Mouse (Mus musculus) limb, embryonic 14.5 days (tissue): ENCODE data around the gene Dst. TPM values are rescaled to one million over a fixed set of nuclear protein-coding genes. Genes with fewer than 3 reads are reported as not detected.

Experiments
- ATAC-seq: fragments of 200-750 bp; cut with Nextera tagmentation; 2 replicates; pipeline ENCODE4 v1.8.0; 2017; ENCODE audit warnings: low read depth, moderate number of reproducible peaks, moderate TSS enrichment; ENCODE audit not compliant: low FRiP score
- DNase-seq: peaks from one replicate; pipeline ENCODE4 v3.0.0-alpha.2; 2015; ENCODE audit warnings: low spot score
- H3K27ac ChIP-seq: fragments of 300-500 bp; sonication (generic); replicated peaks from 2 replicates; pipeline ENCODE4 v1.5.1; 2014; ENCODE audit warnings: low read depth, mild to moderate bottlenecking, low read length, moderate library complexity, mixed read lengths
- H3K27me3 ChIP-seq: fragments of 300-500 bp; sonication (generic); 2 replicates; pipeline ENCODE4 v1.6.1; 2014; ENCODE audit warnings: low read length, mixed read lengths; ENCODE audit not compliant: control insufficient read depth, insufficient read depth
- H3K36me3 ChIP-seq: fragments of 300-500 bp; sonication (generic); 2 replicates; pipeline ENCODE4 v1.6.1; 2014; ENCODE audit warnings: mild to moderate bottlenecking, low read length, moderate library complexity, mixed read lengths; ENCODE audit not compliant: control insufficient read depth, insufficient read depth
- H3K4me1 ChIP-seq: fragments of 300-500 bp; sonication (generic); 2 replicates; pipeline ENCODE4 v1.6.1; 2014; ENCODE audit warnings: antibody characterized with exemption, low read length, mixed read lengths; ENCODE audit not compliant: control insufficient read depth, insufficient read depth
- H3K4me2 ChIP-seq: fragments of 300-500 bp; sonication (generic); replicated peaks from 2 replicates; pipeline ENCODE4 v1.6.1; 2014; ENCODE audit warnings: low read depth, mild to moderate bottlenecking, low read length, moderate library complexity; ENCODE audit not compliant: severe bottlenecking
- H3K4me3 ChIP-seq: fragments of 300-500 bp; sonication (generic); replicated peaks from 2 replicates; pipeline ENCODE4 v1.5.1; 2014; ENCODE audit warnings: low read length
- H3K9ac ChIP-seq: fragments of 300-500 bp; sonication (generic); 2 replicates; pipeline ENCODE4 v1.6.1; 2014; ENCODE audit warnings: mild to moderate bottlenecking, low read depth, low read length, moderate library complexity; ENCODE audit not compliant: severe bottlenecking
- H3K9me3 ChIP-seq: fragments of 300-500 bp; sonication (generic); 2 replicates; pipeline ENCODE4 v1.6.1; 2016; ENCODE audit warnings: low read length; ENCODE audit not compliant: control insufficient read depth
- POLR2A ChIP-seq: fragments of 200-500 bp; IDR thresholded peaks from 2 replicates; pipeline ENCODE4 v1.8.0; 2012; ENCODE audit warnings: inconsistent platforms, mild to moderate bottlenecking, moderate library complexity, borderline replicate concordance; ENCODE audit not compliant: insufficient read depth, insufficient read length; ENCODE audit errors: extremely low read depth
- WGBS: fragments of 180-500 bp; shearing (Covaris S2); extraction: QIAGEN DNeasy Blood & Tissue Kit; methylation state at CpG from one replicate; pipeline ENCODE4 v1.1.7; 2014; 5-methylcytosine and 5-hydroxymethylcytosine counted together
- polyA plus RNA-seq, 2 experiments: library from polyadenylated mRNA; depleted of rRNA in 1 of 2; stranded (reverse) in 1 of 2; unstranded in 1 of 2; fragments of >200 nt; fragmentation: Nextera tagmentation in 1 of 2; extraction: Ambion mirVana in 1 of 2; gene quantifications; 2 replicates each; pipeline versions ENCODE4 v1.2.1 to v1.2.3; 2012 to 2014

The Dst gene
- polyA plus RNA-seq, 2 experiments: 34.9 to 42.5 TPM

GRCm38 (mm10) chr1:34073436-34074169, 165.6 kb downstream of the Dst start:
- TF ChIP-seq POLR2A: no peak
- 34% methylated on average over 10 of the region's 10 CpGs for WGBS
- Histone ChIP-seq H3K27me3 (no peaks in the 10 kb centered on the region), H3K4me3 (no peak overlapping the region), H3K9ac (no peak overlapping the region), H3K4me1 (peaks cover 36% of the 10 kb centered on the region), H3K4me2 (no peak overlapping the region), H3K9me3 (no peaks in the 10 kb centered on the region), H3K36me3 (no peaks in the 10 kb centered on the region), H3K27ac (no peak overlapping the region)
- DNase-seq (no peak), ATAC-seq (no peak)

- DNase-seq (no peak), ATAC-seq (0 out of 2 replicates have a peak, but pooled peaks have one; percentile 13)
- Histone ChIP-seq H3K4me3 (no peak overlapping the region), H3K4me2 (no peak overlapping the region), H3K4me1 (peaks cover 36% of the 10 kb centered on the region), H3K27me3 (no peaks in the 10 kb centered on the region), H3K9me3 (no peaks in the 10 kb centered on the region), H3K36me3 (no peaks in the 10 kb centered on the region), H3K27ac (0 out of 2 replicates have a peak overlapping the region, but pooled peaks have one; percentile 19), H3K9ac (no peak overlapping the region; the same call in 1 of the 2 replicates)
- TF ChIP-seq POLR2A: no peak
- 22% methylated on average over 15 of the region's 15 CpGs for WGBS
Measured at GRCm38 (mm10) chr1:34074245-34075187, 166.5 kb downstream of the Dst start.

GRCm38 (mm10) chr1:34076701-34077421, 168.8 kb downstream of the Dst start:
- H3K9me3 ChIP-seq: no peaks in the 10 kb centered on the region
- H3K4me2 ChIP-seq: peak overlapping the region; percentile 33
- no peak overlapping the region for H3K9ac ChIP-seq
- ATAC-seq (peak; percentile 50; the same call in 1 of the 2 replicates), DNase-seq (no peak)
- H3K36me3 ChIP-seq: no peaks in the 10 kb centered on the region
- peaks cover 34% of the 10 kb centered on the region for H3K4me1 ChIP-seq
- no peak overlapping the region for H3K4me3 ChIP-seq
- WGBS: 16% methylated on average over 8 of the region's 12 CpGs
- H3K27ac ChIP-seq: no peak overlapping the region
- TF ChIP-seq POLR2A: no peak
- no peaks in the 10 kb centered on the region for H3K27me3 ChIP-seq

GRCm38 (mm10) chr1:34077422-34077790, 169.4 kb downstream of the Dst start:
- no peak for TF ChIP-seq POLR2A

GRCm38 (mm10) chr1:34077941-34078340, 169.9 kb downstream of the Dst start:
- H3K27me3 ChIP-seq: no peaks in the 10 kb centered on the region
- H3K9me3 ChIP-seq: no peaks in the 10 kb centered on the region
- peaks cover 28% of the 10 kb centered on the region for H3K4me1 ChIP-seq
- 78% methylated on average over 6 of the region's 6 CpGs for WGBS
- no peak overlapping the region for H3K27ac ChIP-seq
- ATAC-seq (no peak), DNase-seq (no peak)
- H3K9ac ChIP-seq: no peak overlapping the region
- no peak for TF ChIP-seq POLR2A
- H3K4me2 ChIP-seq: no peak overlapping the region
- H3K36me3 ChIP-seq: no peaks in the 10 kb centered on the region
- no peak overlapping the region for H3K4me3 ChIP-seq

More at GRCm38 (mm10) chr1:34077422-34077790, 169.4 kb downstream of the Dst start:
- Histone ChIP-seq H3K27ac (no peak overlapping the region), H3K9ac (no peak overlapping the region), H3K27me3 (no peaks in the 10 kb centered on the region), H3K4me3 (no peak overlapping the region), H3K4me2 (peak overlapping the region; percentile 33), H3K36me3 (no peaks in the 10 kb centered on the region), H3K4me1 (peaks cover 29% of the 10 kb centered on the region), H3K9me3 (no peaks in the 10 kb centered on the region)
- WGBS: 12% methylated on average over 7 of the region's 7 CpGs
- DNase-seq (no peak), ATAC-seq (no peak)
